Mouse (Mus musculus) heart, adult 9 months (tissue): Measurements from ENCODE around the gene 9330182L06Rik.
A peak's percentile ranks its signal among the peaks of the same experiment; 100 is the strongest.

Experiments used
- DNase-seq, 2 experiments: peaks; one replicate each; pipeline ENCODE4 v3.0.0; 2022; ENCODE audit warnings: low spot score in 2 of 2

9330182L06Rik gene

DNA sequence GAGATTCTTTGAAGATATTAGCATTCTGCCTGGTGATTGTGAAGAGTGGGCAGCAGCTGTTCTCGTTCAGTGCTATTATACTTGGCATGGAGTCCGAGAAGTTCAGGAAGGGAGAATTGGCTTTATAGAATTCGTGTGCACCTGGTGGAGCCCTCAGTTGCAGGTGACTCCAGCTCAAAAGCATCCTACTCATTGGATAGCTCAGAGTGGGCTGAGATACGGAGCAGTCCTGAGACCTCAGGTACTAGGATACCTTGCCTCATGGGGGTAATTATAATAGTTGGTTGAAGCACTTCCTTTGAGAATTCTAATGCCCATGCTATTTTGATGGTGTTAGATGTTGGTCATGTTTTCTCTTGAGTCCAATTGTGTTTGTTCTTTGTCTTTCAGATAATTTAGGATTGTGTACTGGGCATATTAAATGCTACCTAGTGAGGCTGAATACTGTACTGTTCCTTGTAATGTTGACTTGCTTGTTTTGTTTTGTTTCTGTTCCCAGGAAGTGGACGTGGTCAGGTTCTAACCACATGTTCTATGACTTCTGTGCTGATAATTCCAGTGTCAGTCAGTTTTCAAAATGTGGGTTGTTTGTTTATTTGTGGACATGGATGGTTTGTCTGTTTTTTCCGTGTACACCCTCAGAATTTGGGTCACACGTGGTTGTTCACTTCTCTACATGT, 96.2 kb downstream of the 9330182L06Rik start:
- no peak for DNase-seq

DNA sequence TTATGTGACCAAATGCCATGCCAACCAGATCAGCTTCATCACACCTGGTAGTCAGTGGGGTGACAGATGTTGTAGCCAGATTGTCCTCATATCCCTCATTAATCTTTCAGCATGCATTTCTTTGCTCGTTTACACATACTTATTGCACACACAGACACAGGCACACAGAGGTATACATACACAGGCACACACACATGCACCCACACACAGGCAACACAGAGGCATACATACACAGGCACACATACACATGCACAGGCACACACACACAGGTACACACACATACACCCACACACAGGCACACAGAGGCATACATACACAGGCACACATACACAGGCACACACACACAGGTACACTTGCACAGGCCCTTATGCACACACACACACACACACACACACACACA, 99.0 kb downstream of the 9330182L06Rik start:
- DNase-seq: no peak

DNA sequence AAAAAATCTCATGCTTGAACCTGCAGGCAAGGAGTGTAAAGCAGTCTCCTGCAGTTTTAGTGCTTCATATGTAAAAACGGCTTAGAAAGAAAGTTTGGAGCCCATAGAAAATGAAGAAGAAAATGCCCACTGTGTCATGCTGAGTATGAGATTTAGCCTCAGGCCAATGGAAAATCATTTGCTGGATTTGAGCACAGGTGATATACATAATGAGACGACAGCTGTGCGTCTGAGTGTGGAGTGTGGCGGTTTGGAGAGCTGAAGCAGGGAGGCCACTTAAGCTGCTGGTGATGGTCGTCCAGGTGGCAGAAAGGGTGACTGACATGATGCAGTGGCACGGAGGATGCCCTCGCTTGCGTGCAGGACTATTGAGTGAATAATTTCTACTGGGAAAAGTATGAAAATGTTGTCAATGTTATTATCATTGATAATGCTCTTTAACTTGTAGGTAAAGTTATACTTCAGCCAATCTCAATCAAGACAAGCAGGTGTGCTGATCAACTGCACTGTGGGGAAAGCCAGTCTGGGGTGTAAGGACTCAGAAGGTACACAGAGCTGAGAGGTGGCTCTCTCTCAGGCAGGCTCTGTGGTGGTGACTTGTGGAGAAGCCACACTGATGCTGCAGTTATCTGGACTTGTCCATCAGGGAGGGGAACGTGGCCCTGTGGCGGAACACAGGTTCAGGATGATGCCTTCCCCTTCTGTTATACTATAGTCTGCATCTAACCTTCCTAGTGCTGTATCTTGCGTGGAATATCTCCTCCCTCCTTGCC, 102.2 kb downstream of the 9330182L06Rik start:
- no peak for DNase-seq

DNA sequence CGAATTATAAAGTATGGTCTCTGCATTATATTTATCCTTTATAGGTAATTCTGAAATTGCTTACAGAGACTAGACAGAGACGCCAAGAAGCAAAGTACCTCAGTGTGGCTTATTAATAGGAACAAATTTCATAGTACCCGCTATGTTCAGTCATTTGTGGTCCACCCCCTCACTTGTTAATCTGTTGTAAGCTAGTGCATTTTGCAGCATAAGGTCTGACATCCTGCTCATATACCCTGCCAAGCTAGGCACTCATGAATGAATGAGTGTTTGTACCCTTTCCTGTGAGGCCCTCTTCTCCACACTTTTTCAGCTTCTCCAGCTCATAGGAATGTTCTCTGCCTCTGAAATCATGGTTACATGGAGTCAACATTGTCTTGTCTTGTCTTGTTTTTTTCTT, 105.2 kb downstream of the 9330182L06Rik start:
- DNase-seq: no peak

DNA sequence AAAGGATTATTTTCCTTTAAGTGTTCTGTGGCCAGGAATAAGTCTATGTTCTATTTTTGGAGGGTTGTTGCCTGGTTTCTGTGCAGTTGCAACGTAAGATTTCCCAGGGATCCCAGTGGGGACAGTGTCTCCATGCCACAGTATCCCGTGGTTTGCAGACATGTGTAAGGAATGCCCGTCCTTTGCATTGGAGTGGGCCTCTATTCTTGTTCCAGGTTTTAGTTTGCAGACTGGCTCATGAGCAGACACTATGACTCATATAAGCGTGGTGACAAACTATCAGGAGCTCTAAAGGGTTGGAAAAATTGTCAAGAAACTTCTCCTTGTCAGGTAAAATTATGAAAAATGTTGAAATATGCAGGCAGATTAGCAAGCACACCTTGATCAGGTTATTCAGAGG, 107.4 kb downstream of the 9330182L06Rik start:
- no peak for DNase-seq

DNA sequence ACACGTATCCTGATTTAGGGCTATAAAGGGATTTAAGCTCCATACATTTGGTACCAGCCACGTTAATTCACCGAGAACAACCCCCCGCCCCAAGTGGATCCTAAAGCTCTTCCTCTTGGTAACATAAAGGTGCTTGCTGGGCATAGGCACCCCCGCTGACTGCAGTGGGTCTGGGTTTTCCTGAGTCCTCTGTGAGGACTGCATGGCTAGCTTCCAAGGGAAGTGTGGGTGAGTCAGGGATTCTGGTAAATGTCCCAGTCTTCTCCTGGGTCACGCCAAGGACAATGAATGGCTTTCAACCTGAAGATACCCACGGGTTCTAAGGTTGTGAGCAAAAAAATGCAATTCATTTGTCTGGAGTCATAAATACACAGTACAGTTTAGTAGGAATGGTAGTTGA, 124.0 kb downstream of the 9330182L06Rik start:
- no peak for DNase-seq

DNA sequence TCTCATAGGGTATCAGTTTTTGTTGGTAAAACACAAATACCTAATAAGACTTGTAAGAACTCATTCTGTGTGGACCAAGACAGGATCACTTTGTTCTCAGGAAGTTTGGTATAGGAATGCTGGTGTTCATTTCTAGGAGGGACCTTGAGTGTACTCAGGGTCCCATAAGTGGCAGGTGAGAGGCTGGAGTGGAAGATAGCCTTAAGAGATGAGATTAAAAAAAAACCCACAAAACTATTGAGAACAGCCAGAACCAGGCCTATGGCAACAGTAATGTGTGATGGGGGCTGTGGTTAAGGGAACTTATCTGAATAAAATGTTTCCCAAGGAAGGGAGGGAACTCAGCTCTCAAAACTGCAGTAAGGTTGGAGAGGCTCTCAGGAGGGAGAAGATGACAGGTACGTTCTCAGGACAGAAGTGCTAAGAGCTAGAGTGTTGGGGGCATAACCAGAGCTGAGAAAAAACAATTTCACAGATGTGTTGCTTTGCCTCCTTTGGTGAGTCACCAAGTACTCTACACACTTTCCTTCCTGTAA, 126.0 kb downstream of the 9330182L06Rik start:
- DNase-seq: no peak

DNA sequence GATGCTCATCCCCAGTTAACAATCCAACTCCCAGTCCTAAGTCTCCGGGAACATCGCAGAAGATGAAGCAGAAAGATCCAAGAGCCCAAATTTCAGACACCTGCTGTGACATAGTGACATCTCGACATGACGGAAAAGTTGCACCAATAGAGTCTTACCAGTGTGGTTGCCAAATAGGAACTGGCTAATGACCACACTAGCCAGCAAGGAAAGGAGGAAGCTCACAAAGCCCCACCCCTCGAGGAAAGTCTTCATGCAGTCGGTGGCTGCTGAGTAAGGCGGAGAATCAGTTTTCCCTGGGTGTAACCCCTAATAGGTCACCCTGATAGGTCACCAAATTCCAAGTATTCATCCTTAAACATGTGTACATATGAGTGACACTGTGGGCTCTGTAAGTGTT, 151.2 kb downstream of the 9330182L06Rik start:
- no peak for DNase-seq

DNA sequence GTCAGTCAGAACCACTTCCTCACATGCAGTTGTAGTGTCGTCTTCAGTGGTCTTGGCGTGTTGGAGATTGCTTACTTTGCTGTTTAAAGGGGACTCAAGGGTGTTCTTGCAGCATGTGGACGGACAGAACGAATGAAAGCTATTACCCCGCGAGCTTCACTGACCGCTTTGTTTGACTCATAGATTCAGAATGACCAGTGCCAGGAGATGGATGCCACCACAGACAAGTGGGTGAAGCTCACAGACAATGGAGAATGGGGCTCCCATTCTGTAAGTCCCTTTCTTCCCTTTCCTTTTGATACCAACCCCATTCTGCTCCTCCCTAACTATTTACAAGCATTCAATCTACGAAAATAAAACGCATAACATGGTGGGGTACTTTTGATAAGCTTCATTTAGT, 151.9 kb downstream of the 9330182L06Rik start:
- DNase-seq: no peak

DNA sequence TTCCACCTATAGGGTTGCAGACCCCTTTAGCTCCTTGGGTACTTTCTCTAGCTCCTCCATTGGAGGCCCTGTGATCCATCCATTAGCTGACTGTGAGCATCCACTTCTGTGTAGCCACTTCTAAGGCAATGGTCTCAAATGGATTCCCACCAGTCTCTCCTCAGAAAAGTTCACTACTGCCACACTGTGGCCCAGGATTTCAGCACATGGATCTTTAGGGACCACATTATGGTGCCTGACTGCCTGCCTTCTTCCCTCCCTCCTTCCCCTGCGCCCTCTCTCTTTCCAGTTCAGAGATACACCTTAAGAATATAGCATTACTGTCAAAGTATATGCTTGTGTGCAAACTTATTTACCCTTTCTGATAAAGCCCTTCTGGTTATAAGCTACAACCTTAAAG, 154.0 kb downstream of the 9330182L06Rik start:
- no peak for DNase-seq

DNA sequence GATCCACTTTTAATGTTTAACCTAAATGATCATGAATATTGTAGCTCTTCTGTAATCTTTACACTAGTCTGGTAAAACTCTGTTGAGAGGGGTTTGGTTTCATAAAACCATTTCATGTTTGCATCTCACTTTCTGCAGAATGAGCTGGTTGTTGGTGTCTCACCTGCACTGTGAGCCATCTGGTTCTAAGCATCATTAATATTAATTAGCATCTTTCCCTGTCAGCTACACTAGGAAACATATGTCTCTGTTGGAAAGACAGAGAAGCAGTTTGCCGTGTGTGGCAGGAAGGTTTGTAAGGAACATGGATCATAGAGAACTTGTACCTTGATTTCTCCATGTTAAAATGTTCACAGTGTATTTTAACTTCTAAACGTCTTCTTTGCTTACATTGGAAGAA, 158.5 kb downstream of the 9330182L06Rik start:
- DNase-seq: no peak

DNA sequence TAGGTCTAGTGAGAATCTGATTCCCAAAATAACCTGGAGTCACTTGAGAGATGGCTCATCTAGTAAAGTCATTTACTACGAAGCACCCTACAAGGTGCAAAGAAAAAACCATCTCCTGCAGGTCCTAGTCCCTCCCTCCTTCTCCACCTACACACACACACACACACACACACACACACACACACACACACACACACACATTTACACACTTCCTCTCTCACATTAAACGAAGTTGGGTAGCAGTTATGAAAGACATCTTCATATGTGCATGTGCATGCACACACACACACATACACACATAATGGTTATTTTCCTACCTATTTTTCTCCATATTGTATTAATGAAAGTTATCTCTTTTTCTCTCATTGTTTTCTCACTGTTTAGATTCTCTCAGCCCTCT, 161.2 kb downstream of the 9330182L06Rik start:
- no peak for DNase-seq

DNA sequence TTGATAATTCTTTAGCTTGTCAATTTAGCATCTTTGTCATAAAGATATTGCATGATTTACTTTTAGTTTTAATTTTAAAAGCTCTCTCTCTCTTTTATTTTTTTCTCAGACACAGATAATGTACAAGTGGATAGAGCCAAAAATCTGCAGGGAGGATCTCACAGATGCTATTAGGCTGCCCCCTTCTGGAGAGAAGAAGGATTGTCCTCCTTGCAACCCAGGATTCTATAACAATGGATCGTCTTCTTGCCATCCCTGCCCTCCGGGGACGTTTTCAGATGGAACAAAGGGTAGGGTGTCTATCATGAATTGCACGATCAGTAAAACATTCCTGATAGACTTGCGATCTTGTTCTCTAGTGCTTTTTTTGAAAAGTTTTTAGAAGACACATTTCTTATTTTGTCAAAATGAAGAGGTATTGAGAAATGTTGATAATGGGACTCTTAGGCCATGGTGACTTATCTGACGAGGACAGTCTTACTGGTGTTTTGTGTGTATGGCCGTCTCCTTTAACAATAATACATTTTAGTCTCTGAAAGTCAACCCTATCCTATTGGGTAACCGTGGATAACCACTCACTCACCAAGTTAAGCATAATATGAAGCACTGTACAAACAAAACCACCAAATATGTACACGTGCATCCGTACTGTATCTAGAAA, 161.8 kb downstream of the 9330182L06Rik start:
- DNase-seq: peak in 1 of 2 experiments; percentile 1

DNA sequence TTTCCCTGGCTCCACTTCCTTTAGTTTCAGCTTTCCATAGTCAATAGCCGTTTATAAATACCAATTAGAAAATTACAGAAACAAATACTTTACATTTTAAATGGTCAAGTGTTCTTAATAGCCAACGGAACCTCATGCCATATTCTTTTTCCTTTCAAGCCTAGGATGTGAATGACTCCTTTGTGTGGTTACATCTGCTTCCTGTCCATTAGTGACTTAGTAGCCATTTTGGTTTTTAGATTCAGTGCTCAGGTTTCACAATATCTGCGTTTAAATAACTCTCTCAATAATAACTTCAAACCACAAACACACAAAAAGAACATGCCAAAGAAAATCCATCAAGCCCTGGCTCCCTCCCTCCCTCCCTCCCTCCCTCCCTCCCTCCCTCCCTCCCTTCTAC, 162.8 kb downstream of the 9330182L06Rik start:
- no peak for DNase-seq

DNA sequence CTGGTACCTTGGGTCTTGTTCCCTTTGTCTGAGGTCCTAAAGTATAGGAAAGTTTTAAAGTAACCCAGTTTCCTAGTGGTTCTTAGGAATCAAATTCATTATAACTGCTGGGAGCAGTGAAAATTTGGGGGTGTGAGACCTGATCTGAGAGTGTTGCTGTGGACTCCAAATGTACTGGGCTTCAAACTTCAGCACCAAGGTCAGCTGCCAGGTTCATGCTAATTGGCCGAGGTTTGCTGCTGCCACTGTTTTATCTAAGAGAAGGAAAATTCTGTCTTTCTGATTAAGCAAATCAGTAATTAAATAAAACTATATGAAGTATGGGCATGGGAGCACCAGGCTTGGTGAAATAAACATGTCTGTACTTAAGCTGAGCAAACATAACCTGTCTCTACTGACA, 180.2 kb downstream of the 9330182L06Rik start:
- DNase-seq: no peak

DNA sequence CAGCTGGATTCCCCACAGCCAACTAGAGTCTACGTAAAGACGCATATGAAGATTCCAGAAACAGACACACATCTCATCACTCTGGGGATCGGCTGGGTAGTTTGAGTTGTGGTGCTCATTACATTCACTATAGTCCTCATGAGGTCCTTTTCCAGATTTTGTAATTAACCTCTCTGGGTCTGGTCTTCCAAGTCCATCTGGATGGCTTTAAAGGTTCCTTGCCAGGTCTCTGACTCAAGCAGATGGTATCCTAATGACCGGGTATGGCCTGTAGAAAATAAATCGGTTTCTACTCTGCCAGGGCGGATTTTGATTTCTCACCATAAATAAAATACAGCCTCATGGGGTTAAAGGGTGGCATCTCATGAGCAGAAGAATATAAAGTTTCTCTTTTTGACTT, 183.0 kb downstream of the 9330182L06Rik start:
- no peak for DNase-seq

DNA sequence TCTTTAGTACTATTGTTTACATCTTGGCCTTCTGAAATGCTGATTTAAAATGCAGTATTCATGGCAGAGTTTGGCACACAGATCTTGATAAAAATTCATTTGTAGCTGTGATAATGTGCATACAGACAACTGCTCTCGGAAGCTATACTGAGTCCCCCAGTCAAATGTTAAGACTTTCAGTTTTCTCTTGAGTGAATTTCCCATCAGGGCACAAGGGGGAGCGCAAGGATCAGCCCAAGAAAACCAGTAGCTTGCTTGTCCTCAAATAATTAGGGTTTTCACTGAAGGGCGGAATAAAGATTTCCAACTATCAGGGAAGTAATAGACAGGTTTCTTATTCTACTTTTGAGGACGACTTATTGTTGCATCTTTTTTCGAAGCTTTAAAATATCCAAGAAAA, 183.7 kb downstream of the 9330182L06Rik start:
- DNase-seq: no peak

DNA sequence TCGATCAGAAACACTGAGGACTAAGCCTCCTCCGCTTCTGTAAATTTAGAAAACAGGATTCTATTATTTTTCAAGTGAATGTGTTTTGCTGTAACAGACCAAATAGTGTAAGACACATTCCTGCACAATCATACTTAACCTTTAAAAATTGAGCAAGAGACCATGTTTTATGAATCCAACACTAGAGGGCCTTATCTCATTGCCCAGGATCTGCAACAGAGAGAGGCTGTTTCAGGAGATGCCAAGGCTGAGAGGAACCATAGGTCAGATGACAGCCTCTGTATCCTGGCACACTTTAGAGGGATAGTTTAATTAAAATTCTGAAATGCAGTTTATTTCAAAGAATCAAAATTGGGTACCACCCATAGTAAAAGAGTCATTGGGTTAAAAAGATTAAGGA, 187.4 kb downstream of the 9330182L06Rik start:
- DNase-seq: no peak

DNA sequence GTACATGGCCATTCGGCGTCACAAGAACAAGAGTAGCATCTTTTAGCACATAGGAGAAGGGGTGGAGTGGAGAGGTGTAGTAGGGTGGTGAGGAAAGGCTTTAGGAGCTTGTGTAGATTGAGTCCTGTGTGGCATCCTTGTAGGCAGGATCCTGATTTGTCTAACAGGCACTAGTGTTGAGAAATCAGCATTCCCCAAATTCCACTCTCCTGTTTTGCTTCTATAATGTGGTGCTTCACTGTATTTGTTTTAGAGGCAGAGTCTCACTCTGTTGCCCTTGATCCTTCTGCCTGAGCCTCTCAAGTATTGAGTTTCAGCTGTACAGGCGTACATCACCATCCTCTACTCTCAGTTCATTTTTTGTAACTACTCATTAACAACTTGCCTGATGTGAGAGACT, 211.7 kb downstream of the 9330182L06Rik start:
- no peak for DNase-seq

DNA sequence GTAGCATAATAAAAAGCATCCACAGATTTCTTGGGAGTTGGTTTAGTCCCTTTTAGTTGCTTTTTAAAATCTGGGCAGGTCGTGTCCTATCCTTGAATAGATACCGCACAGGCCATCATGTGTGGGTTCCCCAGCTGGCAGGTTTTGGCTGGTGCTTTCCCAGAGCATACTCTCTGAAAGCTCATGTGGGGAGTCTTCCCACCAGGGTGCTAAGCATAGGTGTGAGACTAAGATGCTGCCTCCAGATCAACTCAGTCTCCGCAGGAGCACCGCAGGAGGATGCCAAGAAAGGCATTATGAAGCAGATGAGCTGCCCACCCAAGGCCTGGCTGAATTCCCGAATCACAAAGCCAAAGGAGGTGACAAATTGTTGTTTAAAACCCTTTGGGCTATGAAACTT, 229.5 kb downstream of the 9330182L06Rik start:
- no peak for DNase-seq

DNA sequence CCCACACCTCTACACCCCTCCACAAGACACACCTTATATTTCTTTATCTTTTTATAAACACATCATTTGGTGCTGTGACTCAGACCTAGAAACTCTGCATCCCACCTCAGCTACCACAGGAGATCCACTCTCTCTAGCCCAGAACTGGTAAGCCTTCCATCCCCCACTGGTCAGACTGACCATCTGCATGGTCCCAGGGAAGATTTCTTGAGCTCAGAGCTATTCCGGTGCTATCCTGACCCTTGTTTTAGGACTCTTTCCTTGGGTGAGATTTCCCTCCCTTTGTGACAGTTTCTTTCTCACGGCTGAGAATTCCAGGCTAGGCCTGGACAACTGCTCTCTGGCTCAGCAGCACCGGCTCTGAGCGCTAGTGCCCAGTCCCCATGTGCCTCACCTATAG, 231.3 kb downstream of the 9330182L06Rik start:
- DNase-seq: no peak

DNA sequence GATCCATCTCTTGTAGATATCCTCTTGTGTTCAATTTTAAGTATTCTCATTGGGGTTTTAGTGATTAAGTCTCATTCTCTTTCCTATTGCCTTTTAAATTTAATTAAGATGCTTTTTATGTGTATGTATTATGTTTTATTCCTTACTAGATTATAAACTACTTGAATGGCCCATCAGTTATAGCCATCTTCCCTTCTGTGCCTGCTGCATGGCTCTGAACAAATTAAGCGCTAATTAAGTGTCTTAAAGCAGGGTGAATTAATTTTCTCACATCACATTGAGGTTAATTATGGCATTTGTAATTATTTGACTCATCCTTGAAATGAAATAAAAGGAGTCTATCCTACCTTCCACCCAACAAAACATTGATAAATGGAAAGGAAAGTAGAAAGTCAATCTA, 245.1 kb downstream of the 9330182L06Rik start:
- DNase-seq: no peak

DNA sequence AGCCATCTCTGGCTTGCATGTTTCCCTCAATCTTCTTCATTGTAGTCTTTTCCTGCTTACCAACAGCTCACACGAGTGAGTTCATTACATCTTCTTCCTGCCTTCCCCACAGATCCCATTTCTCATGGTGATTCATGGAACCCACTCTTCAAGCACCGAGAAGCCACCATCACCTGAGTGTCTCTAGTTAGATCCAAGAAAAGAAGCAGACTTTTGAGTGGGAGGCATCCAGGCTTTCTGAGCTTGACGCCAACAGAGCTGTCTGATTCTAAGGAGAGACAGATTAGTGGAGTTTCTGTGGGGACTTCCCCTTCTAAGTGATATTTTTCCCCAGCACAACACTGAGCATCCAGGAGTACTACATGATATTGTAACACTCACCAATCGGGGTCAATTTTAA, 259.6 kb downstream of the 9330182L06Rik start:
- no peak for DNase-seq
